Comparison of ENCODE assay signal across 23 mouse cellular contexts in the genomic region with DNA sequence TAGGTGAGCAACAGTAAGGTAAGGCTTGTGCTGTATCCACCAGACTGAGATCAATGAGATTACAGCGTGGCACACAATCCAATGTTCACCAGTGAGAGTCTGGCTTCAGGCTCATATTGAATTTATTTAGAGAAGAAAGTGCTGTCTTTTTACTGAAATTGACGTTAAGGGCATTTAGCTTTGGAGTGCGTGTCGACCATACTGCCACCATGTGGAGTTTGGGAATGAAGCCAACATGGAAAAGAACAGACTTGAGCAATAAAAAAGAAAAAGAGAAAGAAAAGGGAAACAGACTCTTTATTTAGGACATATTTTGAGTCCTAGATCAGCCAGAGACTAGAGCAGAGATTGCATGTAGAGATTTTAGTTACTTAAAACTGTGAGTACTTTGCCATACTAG.
DNase-seq lines count a peak whose midpoint lies in the region; ATAC-seq and TF ChIP-seq lines count a peak whose summit lies in the region.
"Had no signal": no experiment of that assay in that cellular context is flagged by ENCODE, and none has a peak within 500 bp of the region (broad histone marks: within the 10 kb centered on the region; RNA-seq: fewer than 3 reads in every experiment).

No protein-coding gene starts in this region.

- H3K9me3 ChIP-seq in lung, embryonic 14.5 days (ENCODE audit: low read depth, low read length) = no peaks in the 10 kb centered on the region
- no peaks in the 10 kb centered on the region for H3K9me3 ChIP-seq in midbrain, postnatal 0 days (ENCODE audit: low read length)
- H3K9me3 ChIP-seq in midbrain, embryonic 16.5 days (replicated peaks; ENCODE audit: control insufficient read depth, low read length, poor library complexity, severe bottlenecking) = no peaks in the 10 kb centered on the region
- H3K9me3 ChIP-seq: embryonic facial prominence, embryonic 13.5 days; forebrain, embryonic 10.5 days; forebrain, embryonic 13.5 days; hindbrain, embryonic 12.5 days had no signal

- no peak overlapping the region for H3K27ac ChIP-seq in lung, embryonic 14.5 days (ENCODE audit: low read depth)
- no peak overlapping the region for H3K27ac ChIP-seq in midbrain, postnatal 0 days (ENCODE audit: low read depth, low read length)
- H3K27ac ChIP-seq in midbrain, embryonic 16.5 days (ENCODE audit: low read length) = no peak overlapping the region
- H3K27ac ChIP-seq: embryonic facial prominence, embryonic 13.5 days; forebrain, embryonic 10.5 days; forebrain, embryonic 13.5 days; hindbrain, embryonic 12.5 days had no signal

- H3K4me3 ChIP-seq in lung, embryonic 14.5 days (ENCODE audit: low read depth, low read length) = no peak overlapping the region
- no peak overlapping the region for H3K4me3 ChIP-seq in lung, adult 2 months (replicated peaks; ENCODE audit: extremely low read depth, low read depth, low read length)
- no peak overlapping the region for H3K4me3 ChIP-seq in midbrain, postnatal 0 days (ENCODE audit: low read depth, low read length)
- H3K4me3 ChIP-seq in midbrain, embryonic 16.5 days (ENCODE audit: low read depth, low read length) = no peak overlapping the region
- H3K4me3 ChIP-seq: embryonic facial prominence, embryonic 13.5 days; forebrain, embryonic 10.5 days; forebrain, embryonic 13.5 days; hindbrain, embryonic 12.5 days had no signal

- no peaks in the 10 kb centered on the region for H3K27me3 ChIP-seq in lung, embryonic 14.5 days (ENCODE audit: insufficient read depth, low read length)
- no peaks in the 10 kb centered on the region for H3K27me3 ChIP-seq in midbrain, postnatal 0 days (ENCODE audit: insufficient read depth, low read length)
- H3K27me3 ChIP-seq in midbrain, embryonic 16.5 days (ENCODE audit: control insufficient read depth, insufficient read depth, low read depth, low read length) = no peaks in the 10 kb centered on the region
- H3K27me3 ChIP-seq: embryonic facial prominence, embryonic 13.5 days; forebrain, embryonic 13.5 days; hindbrain, embryonic 12.5 days had no signal

- H3K36me3 ChIP-seq in lung, embryonic 14.5 days (ENCODE audit: insufficient read depth) = no peaks in the 10 kb centered on the region
- H3K36me3 ChIP-seq in midbrain, postnatal 0 days (ENCODE audit: insufficient read depth, low read length) = no peaks in the 10 kb centered on the region
- no peaks in the 10 kb centered on the region for H3K36me3 ChIP-seq in midbrain, embryonic 16.5 days (ENCODE audit: control insufficient read depth, insufficient read depth, low read length)
- H3K36me3 ChIP-seq: embryonic facial prominence, embryonic 13.5 days; forebrain, embryonic 10.5 days; hindbrain, embryonic 12.5 days had no signal

- peak; percentile 31 for DNase-seq in cerebellum, adult 9-10 months
- DNase-seq in cerebellum, adult 11 months = no peak
- peak; percentile 48 for DNase-seq in lung, embryonic 14.5 days
- no peak for DNase-seq in lung, adult 2 months
- peak; percentile 6 for DNase-seq in midbrain, postnatal 0 days (ENCODE audit: low spot score)
- DNase-seq in brain, adult 2 months (ENCODE audit: low read depth, low spot score) = peak; percentile 40
- no peak for DNase-seq in heart, adult 18-20 months
- DNase-seq: adrenal gland, postnatal 10 days; adrenal gland, postnatal 36 days; gastrocnemius, postnatal 10 days; gastrocnemius, postnatal 36 days had no signal

- no peak for ATAC-seq in lung, embryonic 14.5 days (ENCODE audit: insufficient read depth)
- no peak for ATAC-seq in midbrain, postnatal 0 days (ENCODE audit: low FRiP score)
- no peak for ATAC-seq in midbrain, embryonic 16.5 days
- ATAC-seq: activated CD4-positive, CD25-positive, alpha-beta regulatory T cell, adult 4 months; CD4-positive, CD25-positive, alpha-beta regulatory T cell, adult 4 months; forebrain, embryonic 13.5 days; forebrain, embryonic 16.5 days; hindbrain, embryonic 16.5 days; inflammation-experienced regulatory T-cells, adult 6 months; intestine, embryonic 16.5 days had no signal

- TF ChIP-seq CTCF in lung, embryonic 14.5 days (IDR thresholded peaks at IDR 0.05; ENCODE audit: low read depth) = no peak
- TF ChIP-seq CTCF in lung, adult 2 months (IDR thresholded peaks at IDR 0.05; ENCODE audit: insufficient read depth, low read length) = no peak
- TF ChIP-seq CTCF in midbrain, postnatal 0 days (IDR thresholded peaks at IDR 0.05) = no peak

- H3K4me1 ChIP-seq in lung, embryonic 14.5 days (ENCODE audit: insufficient read depth) = no peaks in the 10 kb centered on the region
- H3K4me1 ChIP-seq in lung, adult 2 months (ENCODE audit: control insufficient read depth, insufficient read depth, low read length) = no peaks in the 10 kb centered on the region
- no peaks in the 10 kb centered on the region for H3K4me1 ChIP-seq in midbrain, postnatal 0 days (ENCODE audit: insufficient read depth, low read length)
- no peaks in the 10 kb centered on the region for H3K4me1 ChIP-seq in midbrain, embryonic 16.5 days (ENCODE audit: control insufficient read depth, insufficient read depth, low read length)
- H3K4me1 ChIP-seq: forebrain, embryonic 10.5 days; forebrain, embryonic 13.5 days; hindbrain, embryonic 12.5 days had no signal

- no peak overlapping the region for H3K9ac ChIP-seq in lung, embryonic 14.5 days
- no peak overlapping the region for H3K9ac ChIP-seq in midbrain, postnatal 0 days (replicated peaks; ENCODE audit: low read length, poor library complexity, severe bottlenecking)
- no peak overlapping the region for H3K9ac ChIP-seq in midbrain, embryonic 16.5 days (ENCODE audit: low read depth, low read length)
- H3K9ac ChIP-seq: embryonic facial prominence, embryonic 13.5 days; forebrain, embryonic 13.5 days; hindbrain, embryonic 12.5 days had no signal

- WGBS in lung, embryonic 14.5 days = 48% methylated on average over 4 of the region's 4 CpGs
- 71% methylated on average over 4 of the region's 4 CpGs for WGBS in lung, adult 2 months
- WGBS in midbrain, postnatal 0 days = 77% methylated on average over 4 of the region's 4 CpGs
- WGBS in midbrain, embryonic 16.5 days = 81% methylated on average over 4 of the region's 4 CpGs

- TF ChIP-seq POLR2A in lung, adult 2 months (IDR thresholded peaks at IDR 0.05; ENCODE audit: borderline replicate concordance, extremely low read depth, low read depth, low read length) = no peak

- no peak overlapping the region for H3K4me2 ChIP-seq in lung, embryonic 14.5 days
- no peak overlapping the region for H3K4me2 ChIP-seq in midbrain, postnatal 0 days (ENCODE audit: low read depth, low read length, poor library complexity, severe bottlenecking)
- no peak overlapping the region for H3K4me2 ChIP-seq in midbrain, embryonic 16.5 days (ENCODE audit: low read length)
- H3K4me2 ChIP-seq: embryonic facial prominence, embryonic 13.5 days; forebrain, embryonic 13.5 days; heart, embryonic 11.5 days; hindbrain, embryonic 12.5 days had no signal

Comparison
In these comparisons a context has a peak if more than half of its experiments do, and no peak if none do; other contexts are left out.
1. DNase-seq: peak in cerebellum, adult 9-10 months (single experiment), lung, embryonic 14.5 days (single experiment), midbrain, postnatal 0 days (single experiment) and brain, adult 2 months (single experiment); none in cerebellum, adult 11 months (single experiment), lung, adult 2 months (single experiment) and heart, adult 18-20 months (0 of 2).